Mouse (Mus musculus) brain, embryonic 18.5 days (tissue): ENCODE results near the gene Mier1.
"Not testable (repeated sequence)": the region's sequence is repeated elsewhere in the genome, so short reads cannot be mapped to it uniquely, and the experiment has no call there.

ENCODE experiments used
- DNase-seq: peaks from one replicate; pipeline ENCODE4 v3.0.0-alpha.2; 2012; ENCODE audit warnings: low read depth, low spot score

Gene Mier1

DNA sequence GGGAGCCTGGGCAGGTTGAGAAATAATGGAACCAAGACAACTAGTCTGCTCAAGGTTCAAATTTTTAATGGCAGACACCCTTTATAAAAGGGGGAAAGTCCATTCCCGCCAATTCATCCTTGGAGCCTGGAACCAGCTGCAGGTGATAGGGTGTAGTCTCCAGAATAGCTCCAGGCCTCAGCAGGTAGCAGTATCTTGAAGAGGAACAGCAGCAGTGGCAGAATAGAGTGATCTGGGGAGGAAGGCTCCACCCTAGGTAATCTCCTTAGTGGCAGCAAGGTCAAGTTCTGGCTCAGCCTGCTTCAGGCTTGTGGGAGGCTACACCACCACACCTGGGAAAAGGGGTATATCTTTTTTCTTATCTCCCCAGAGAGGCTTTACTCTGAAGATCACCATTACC is 52.0 kb downstream of the Mier1 start:
- not testable (repeated sequence) for DNase-seq

DNA sequence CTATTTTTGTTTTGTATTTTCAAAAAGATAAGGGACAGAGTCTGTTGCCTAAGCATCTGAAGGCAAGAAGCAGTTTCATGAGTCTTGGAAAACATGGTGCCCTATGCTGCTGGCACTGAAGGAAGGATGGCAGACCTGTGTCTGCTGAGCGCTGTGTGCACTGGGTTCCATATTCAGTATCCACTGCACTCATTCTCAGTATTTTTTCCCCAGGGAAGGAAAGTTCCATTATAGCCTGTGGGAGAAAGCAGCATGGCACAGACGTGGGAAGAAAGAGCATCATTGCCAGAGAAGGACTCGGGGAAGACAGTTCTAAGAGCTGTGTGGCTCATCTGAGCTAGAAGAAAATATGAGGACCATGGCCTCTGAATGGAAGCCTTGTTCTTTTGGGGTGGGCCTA is 57.1 kb downstream of the Mier1 start:
- DNase-seq: no peak

DNA sequence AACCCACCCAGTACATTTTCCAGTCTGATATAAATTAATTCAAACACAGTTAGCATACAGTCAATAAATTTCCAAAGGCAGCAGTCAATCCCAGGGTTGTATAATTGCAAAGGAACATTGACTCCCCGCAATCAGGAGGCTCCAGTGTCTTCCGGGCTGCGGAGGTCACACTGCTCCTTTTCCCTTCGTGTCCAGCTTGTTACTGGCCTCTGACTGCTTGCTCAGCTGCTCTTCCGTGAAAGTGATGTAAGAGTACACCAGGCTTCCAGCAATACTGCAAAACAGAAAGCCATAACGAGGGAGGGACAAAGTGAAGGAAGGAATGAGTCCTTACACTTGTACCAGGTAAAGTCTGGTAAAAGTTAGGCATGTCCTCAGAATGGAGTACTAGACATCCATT is 59.3 kb downstream of the Mier1 start:
- DNase-seq: no peak

DNA sequence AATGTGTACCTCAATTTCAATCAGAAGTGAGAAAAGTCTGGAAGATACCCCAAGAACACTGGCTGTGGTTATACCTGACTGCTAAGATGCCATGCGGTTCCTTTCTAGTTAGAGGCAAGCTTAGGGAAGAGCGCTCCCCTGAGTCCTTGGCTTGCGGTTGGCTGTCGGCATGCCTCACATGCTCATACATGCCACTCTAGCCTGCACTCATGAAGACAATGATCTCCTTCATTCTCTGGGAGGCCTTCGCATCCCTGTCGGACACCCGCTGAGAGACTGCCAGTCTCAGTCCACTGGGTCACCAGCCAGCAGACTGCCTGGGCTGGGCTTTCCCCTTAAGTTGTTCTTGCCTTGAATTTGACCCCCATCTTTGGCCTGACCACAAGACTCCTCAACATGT is 59.8 kb downstream of the Mier1 start:
- DNase-seq: no peak

DNA sequence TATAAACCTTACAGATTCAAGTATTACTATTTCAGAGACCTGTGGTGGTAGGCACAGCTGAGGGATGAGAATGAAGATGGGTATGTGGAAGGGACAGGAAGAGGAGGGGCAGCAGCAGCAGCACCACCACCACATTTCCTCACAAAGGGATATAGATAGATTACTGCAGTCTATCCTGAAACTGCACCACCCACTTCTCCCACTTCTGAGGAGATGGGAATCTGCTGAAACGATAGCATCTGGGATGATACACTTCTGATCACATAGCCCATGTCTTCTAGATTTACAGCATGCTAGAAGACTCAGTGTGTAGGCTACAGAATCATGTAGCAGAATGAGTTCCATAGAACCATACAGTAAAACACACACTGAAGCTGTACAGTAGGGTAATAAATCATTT is 63.5 kb downstream of the Mier1 start:
- DNase-seq: no peak

DNA sequence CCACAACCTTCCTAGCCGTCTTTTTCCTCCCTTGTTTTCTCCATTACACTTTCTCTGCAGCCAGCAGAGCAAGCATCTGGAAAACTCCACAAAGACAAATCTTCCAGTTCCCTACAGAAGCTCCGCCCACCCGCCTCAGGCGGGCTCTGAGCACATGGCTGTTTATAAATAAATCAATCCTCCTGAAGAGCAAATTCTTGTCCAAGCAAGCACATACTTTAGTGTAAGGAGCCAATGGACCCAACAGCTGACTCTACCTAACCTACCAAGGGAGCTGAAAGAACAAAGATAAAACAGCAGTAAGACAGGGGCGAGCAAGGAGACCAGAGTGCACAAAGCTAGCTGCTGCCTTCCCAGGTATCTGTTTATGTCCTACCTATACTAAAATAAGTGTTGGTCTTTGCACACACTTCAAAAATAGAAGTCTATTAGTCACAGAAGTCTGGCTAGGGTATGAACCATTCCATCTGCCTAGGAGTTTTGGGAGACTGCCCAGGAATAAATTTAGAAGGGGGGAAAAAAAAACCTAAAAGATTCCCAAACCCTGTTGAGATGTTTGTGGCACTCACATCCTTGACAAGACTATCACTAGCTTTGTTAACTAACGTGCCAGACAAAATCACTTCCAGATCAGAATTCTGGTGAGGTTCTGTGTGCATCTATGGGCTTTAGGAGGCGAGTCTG is 64.6 kb downstream of the Mier1 start:
- DNase-seq: no peak

DNA sequence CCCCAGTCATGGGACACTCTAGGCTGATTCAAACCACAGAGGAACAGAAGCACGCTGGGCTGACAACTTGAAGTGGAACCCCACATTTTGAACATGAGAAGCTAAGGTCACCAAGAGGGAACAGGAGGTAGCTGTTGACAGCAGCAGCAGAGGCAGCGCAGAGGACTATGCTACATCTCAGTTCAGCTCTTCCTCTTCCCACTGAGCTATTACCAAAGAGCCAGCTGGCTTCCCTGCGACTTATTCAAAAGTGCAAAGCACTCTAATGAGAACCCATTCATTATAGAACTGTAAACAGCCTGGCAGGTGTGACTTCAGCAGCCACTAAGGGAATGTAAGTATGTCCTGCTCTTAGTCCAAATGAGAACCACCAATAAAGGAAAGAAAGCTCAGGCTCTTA is 65.4 kb downstream of the Mier1 start:
- no peak for DNase-seq

DNA sequence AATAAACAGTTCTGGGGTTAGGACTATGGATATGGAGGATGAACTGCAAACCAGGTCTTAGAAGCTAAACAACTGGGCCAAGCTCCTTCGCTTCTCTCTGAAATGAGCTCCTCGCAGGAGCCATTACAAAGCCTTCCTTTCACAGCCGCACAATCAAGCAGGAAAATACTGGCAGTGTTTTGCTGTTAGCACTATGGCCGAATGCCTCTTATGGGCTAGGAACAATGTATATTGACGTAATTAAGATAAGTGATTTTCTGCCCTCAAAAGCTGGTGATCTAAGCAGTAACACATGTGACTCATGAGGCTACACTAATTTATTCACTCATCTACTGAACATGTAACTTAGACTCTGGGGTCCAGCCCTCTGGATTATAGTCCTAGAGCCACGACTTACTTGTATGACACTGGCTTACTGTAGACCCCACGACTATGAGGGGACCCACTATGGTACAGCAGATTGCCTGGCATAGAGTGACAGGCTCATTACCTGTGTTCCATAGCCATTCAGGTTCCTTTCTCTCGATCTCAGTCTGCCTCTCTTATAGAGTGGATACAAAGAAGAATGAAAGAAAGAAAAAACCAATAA is 66.2 kb downstream of the Mier1 start:
- DNase-seq: no peak

DNA sequence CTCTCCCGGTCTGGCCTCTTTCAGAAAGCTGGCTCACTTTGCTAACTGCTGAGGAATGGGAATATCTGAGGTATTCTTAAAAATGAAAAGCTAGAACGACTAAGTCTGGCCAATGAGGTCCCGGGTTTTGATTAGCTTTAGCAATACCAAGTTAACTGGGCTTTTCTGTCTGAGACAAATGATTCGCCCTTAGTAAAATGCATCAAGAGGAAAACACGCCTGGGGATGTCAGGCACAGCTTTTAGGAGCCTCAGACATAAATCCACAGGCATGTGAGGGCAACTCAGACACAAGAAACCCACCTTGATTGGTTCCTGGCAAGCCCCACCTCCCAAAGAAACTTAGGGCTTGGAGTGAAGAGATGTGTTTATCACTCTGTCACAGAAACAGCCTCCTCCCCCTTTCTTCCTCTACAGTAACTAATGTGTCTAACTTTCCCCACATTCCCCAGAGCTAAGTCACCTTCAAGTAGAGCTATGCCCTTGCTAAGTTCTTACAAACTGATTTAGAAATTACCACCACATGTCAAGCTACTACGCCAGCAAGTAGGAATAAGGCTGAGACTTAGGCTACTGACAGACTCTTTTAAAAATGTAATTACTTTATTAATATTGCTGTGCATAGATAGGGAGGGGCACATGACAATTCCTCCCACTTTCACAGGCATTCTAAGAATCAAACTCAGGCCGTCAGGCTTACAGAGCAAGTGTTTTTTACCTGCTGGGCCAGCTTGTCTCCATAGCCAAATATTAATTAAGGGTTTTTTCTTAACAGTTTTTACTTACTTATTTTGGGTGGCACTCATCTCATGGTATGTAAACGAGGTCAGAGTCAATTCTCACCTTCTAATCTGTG is 74.8 kb downstream of the Mier1 start:
- DNase-seq: no peak

DNA sequence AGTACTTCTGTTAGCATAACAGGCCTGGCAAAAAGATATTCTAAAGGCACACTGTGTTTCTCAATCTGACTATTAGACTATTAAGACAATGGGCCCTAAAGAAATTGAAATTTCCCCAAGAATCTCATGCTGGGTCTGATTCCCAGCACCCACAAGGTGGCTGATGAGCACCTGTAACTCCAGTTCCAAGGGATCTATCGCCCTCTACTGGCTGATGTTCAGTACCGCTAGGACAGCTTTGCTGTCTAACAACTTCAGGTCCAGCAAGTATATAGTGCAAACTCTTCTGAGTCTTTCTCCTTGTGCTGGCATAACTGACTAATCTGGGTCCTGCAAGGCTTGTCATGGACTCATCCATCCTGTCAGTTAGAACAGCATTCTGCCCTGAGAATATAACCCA is 78.2 kb downstream of the Mier1 start:
- DNase-seq: no peak

DNA sequence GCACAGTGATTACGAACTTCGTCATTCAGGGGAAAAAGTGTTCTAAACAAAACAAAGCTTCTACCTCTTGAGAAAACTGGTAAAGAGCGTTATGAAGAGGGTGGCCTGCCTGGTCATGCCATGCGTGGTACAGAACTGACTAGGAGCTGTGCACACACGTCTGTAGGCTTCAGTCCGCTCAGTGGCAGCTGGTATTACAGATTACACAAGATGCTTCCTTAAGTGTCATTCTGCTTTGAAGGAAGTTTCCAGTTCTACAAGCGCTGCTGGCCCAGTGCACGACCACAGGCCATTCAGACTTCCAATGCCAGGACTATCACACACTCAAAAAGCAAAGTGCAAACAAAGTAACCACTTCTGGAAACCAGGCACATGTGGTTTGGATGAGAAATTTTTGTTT is 83.2 kb downstream of the Mier1 start:
- no peak for DNase-seq

DNA sequence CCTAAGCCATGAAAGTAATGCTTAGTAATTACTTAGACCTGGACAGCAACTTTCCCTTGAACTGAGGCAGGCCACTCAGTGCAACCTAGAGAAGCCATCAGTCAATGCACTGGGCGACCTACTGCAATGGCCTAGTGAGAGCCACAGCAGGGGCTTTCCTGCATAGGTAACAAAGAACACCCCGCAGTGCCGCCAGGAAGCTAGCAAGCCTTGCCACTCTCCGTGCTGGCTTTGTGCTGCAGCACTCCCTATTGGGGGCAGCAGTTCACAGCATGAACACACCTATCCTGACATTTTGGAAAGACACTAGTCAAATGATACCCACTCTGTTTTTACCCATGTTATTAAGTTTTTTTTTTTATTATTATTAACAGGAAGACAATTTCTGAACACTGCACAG is 84.9 kb downstream of the Mier1 start:
- DNase-seq: no peak

DNA sequence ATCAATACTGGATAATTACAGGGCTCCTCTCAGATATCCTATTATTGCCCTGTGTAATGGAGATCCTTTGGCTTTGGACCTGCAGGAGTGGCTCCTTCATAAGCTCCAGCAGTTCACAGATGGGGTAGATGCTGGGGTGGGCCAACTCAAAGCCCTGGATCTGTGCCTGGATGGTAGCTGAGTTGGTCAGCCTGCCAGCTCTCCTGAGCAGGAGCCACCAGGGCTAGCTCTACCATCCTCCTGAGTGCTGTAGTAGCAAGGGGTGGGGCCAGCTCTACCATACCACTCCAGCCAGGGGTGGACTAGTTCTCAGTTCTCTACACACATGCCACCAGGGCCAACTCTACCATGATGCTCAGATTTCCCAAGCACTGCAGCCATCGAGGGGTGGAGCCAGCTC is 85.9 kb downstream of the Mier1 start:
- DNase-seq: no peak

DNA sequence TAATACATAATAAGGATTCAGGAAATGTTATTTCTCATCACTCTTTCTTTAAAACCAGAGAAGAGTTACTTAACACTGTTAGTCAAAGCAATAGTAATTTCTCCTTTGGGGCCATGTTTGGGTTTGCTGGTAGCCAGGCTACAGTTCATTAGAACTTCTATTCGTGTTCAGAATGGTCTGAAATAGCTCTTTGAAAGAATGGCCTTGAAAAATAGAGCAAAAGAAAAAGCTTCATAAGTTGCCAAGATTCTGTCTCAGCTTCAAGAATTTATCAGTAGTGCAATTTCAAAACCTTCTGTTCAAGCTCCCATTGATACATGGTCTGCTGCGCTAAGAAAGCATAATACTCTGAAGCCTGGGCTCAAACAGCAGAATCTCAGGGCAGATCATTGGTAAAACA is 89.5 kb downstream of the Mier1 start:
- no peak for DNase-seq

DNA sequence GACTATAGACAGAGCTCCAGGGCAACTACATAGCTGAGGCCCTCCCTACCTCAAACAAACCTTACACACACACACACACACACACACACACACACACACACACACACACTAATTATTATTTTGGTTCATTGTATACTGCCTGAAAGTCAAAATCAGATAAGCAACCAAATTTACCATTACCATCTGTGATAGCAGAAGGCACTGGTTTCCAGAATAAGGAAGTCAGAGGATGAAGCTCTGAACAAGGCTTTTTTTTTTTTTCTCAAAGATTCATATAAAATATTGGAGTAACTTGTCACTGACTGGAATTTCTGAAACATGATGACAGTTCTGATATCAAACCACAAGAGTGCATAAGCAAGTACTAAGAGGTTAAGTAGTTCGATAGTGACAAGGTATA is 94.4 kb downstream of the Mier1 start:
- DNase-seq: no peak

DNA sequence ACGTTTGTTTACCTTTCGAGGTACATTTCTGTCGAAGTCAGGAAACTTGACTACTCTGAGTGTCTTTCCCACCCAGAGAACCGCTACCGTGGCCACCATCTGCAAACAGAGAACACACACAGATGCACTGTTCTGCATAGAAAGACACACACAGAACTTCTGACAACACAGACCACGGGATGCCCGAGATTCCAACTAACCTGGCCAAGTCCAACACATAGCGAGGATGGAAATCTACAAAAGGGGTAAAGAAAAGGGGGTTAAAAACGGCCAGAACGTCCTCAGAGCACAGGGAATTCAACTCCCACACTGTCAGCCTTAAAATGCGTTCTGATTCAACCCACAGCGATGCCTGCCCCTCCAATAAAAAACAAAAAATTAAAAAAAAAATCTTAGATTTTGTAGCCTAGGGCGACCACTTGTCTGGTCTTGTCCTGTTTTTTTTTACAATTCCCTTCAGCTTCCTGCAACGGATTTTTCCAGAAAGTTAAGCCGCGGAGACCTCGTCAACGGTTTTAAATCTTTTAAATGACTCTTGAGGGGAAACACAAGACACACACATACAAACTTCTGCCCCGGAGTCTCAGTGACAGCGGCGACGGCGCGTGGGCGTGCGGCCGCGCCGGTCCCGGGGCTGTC is 99.8 kb downstream of the Mier1 start:
- no peak for DNase-seq

DNA sequence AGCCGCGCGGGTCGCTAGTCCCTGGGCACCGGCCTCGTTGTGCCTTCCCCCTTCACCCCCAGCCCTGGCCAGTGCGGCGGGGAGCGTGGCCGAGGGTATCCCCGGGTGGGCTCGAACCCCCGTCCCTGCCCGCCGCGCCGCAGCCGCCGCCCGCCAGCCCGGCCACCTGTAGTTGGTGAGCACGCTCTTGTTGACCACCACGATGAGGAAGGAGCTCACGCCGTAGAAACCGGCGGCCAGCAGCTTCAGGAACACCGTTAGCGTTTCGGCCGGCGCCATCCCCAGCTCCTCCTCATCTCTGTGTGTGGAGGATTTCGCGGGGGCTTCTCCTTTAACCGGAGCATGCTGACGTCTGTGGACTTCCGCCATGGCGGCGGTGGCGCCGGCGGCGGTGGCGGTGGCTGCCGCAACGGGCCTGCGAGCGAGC is 100.3 kb downstream of the Mier1 start:
- peak; percentile 46 for DNase-seq
